Mouse (Mus musculus) embryonic facial prominence, embryonic 14.5 days (tissue): ENCODE data around the gene Syde1. TPM values are rescaled to one million over a fixed set of nuclear protein-coding genes. Genes with fewer than 3 reads are reported as not detected.

Source experiments
- ATAC-seq: fragments of 200-750 bp; cut with Nextera tagmentation; 2 replicates; pipeline ENCODE4 v1.8.0; 2017; ENCODE audit warnings: low read depth, moderate number of reproducible peaks, moderate TSS enrichment
- DNase-seq: peaks from one replicate; pipeline ENCODE4 v3.0.0-alpha.2; 2015; ENCODE audit warnings: low spot score
- H3K27ac ChIP-seq: fragments of 300-500 bp; sonication (generic); replicated peaks from 2 replicates; pipeline ENCODE4 v1.5.1; 2014; ENCODE audit warnings: low read depth, mild to moderate bottlenecking, low read length, moderate library complexity
- H3K27me3 ChIP-seq: fragments of 300-500 bp; sonication (generic); replicated peaks from 2 replicates; pipeline ENCODE4 v1.6.1; 2014; ENCODE audit warnings: low read length; ENCODE audit not compliant: control insufficient read depth, insufficient read depth
- H3K36me3 ChIP-seq: fragments of 300-500 bp; sonication (generic); 2 replicates; pipeline ENCODE4 v1.6.1; 2014; ENCODE audit warnings: low read length, mixed read lengths; ENCODE audit not compliant: control insufficient read depth, insufficient read depth
- H3K4me1 ChIP-seq: fragments of 300-500 bp; sonication (generic); 2 replicates; pipeline ENCODE4 v1.6.1; 2014; ENCODE audit warnings: antibody characterized with exemption, low read length; ENCODE audit not compliant: control insufficient read depth, insufficient read depth
- H3K4me2 ChIP-seq: fragments of 300-500 bp; sonication (generic); 2 replicates; pipeline ENCODE4 v1.6.1; 2014; ENCODE audit warnings: low read depth, mild to moderate bottlenecking, low read length, moderate library complexity, mixed read lengths
- H3K4me3 ChIP-seq: fragments of 300-500 bp; sonication (generic); 2 replicates; pipeline ENCODE4 v1.5.1; 2014; ENCODE audit warnings: low read depth, mild to moderate bottlenecking, low read length
- H3K9ac ChIP-seq: fragments of 300-500 bp; sonication (generic); 2 replicates; pipeline ENCODE4 v1.6.1; 2014; ENCODE audit warnings: low read depth, mild to moderate bottlenecking, low read length, moderate library complexity, mixed read lengths
- H3K9me3 ChIP-seq: fragments of 300-500 bp; sonication (generic); 2 replicates; pipeline ENCODE4 v1.6.1; 2016; ENCODE audit warnings: low read length; ENCODE audit not compliant: control insufficient read depth
- WGBS: fragments of 180-500 bp; shearing (Covaris S2); extraction: QIAGEN DNeasy Blood & Tissue Kit; methylation state at CpG from one replicate; pipeline ENCODE4 v1.1.7; 2014; 5-methylcytosine and 5-hydroxymethylcytosine counted together
- polyA plus RNA-seq: library from polyadenylated mRNA; unstranded; fragments of >200 nt; fragmentation: Nextera tagmentation; extraction: Ambion mirVana; gene quantifications from 2 replicates; pipeline ENCODE4 v1.2.1, GENCODE M21; 2014

Syde1 gene
- polyA plus RNA-seq, 1 experiment from 2014 or later: 19.6 TPM

DNA sequence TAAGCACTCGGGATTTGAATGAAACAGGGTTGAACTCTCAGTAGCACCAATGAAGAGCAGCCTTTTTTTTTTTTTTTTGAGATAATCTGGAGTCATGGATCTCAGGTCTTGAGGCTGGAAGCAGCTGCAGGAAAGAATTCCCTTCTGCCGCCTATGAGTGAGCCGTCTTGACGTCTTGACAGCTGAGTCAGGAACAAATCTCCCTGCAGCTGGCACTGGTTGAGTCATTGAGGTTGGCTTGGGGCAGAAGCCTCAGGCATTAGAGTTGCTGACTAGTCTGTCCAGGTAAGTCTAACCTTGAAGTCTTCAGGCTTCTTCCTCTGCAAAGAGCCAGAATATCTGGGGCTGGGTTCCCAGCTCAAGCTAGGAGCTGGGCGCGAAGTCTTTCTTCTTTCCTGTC lies 2.4 kb upstream of the Syde1 start:
- Histone ChIP-seq H3K9me3 (no peaks in the 10 kb centered on the region), H3K36me3 (peaks cover 8% of the 10 kb centered on the region), H3K4me2 (no peak overlapping the region), H3K27me3 (no peaks in the 10 kb centered on the region), H3K4me1 (0 out of 2 replicates have a peak, but pooled peaks cover 6% of the 10 kb centered on the region), H3K27ac (no peak overlapping the region), H3K4me3 (no peak overlapping the region), H3K9ac (no peak overlapping the region)
- ATAC-seq: no peak
- DNase-seq: no peak
- WGBS: 60% methylated on average over 6 of the region's 6 CpGs

DNA sequence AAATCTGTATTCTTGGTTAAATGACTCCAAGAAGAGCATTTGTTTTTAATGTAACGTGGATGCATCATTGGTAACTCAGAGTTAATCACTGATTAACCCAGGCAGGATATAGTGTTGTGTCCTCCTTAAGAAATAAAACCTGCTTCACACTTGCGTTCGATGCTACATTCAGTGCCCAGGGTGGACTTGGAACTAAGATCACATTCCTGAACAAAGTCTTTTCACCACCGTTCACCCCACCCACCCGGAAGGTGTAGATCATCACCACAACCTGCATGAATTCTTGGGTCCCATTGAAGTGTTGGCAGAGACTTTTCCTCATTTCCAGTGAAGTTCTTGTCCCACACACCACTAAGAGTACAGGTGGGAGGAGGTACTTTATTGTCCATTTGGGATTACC lies 2.0 kb upstream of the Syde1 start:
- no peak overlapping the region for H3K4me3 ChIP-seq
- H3K27me3 ChIP-seq: no peaks in the 10 kb centered on the region
- 0 out of 2 replicates have a peak, but pooled peaks cover 6% of the 10 kb centered on the region for H3K4me1 ChIP-seq
- WGBS: 84% methylated on average over 5 of the region's 5 CpGs
- DNase-seq (no peak), ATAC-seq (no peak)
- peaks cover 12% of the 10 kb centered on the region for H3K36me3 ChIP-seq
- H3K9ac ChIP-seq: no peak overlapping the region
- no peak overlapping the region for H3K4me2 ChIP-seq
- H3K9me3 ChIP-seq: no peaks in the 10 kb centered on the region
- no peak overlapping the region for H3K27ac ChIP-seq

DNA sequence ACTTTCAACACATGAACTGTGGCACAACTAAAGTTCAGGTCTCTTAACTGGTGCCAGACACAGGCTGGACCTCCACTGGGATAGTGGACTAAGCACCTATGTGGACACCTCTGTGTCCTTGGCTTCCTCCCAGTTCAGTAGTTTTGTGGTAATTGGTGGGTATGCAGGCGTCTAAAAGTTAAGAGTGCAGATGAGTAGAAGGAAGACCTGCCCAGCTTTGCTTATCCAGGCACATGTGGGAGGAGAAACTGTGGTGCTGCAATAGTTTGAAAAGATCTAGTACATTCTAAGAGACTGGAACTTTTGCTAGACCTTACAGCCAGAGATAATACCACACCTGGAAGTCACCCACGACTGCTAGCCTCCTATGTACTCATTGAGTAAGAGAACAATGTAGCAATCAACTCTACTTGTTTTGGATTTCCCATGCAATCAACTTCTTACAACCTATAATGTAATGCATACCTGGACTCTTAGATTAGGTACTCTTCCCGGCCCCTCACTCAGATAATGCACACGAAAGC lies 1.2 kb upstream of the Syde1 start:
- Histone ChIP-seq H3K4me2 (no peak overlapping the region), H3K36me3 (peaks cover 19% of the 10 kb centered on the region), H3K27ac (no peak overlapping the region), H3K9ac (no peak overlapping the region), H3K4me3 (no peak overlapping the region), H3K9me3 (no peaks in the 10 kb centered on the region), H3K27me3 (no peaks in the 10 kb centered on the region), H3K4me1 (0 out of 2 replicates have a peak, but pooled peaks cover 6% of the 10 kb centered on the region)
- no peak for ATAC-seq
- WGBS: 80% methylated on average over 4 of the region's 4 CpGs
- no peak for DNase-seq

DNA sequence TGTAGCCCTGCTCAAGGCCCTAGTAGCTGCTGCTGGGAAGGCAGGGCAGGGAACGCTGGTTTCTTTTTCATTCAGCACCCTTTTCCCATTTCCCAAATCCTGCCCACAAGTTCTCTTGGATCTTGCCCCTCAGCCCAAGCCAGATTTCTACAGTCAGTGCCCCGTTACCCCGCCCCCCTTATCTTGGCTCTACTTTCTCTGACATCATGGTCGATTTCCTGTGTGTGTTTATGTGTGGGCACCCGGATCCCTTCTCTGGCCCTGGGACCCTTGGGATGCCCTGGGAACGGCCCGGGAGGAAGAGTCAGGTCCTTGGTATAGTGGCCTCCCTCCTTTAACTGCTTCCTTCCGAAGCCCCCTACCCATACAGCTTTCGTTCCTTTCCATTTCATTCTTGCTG lies 1.0 kb downstream of the Syde1 start:
- Histone ChIP-seq H3K4me3 (peak overlapping the region; percentile 69), H3K9ac (peak overlapping the region; percentile 87), H3K36me3 (peaks cover 39% of the 10 kb centered on the region), H3K27ac (peak overlapping the region; percentile 89), H3K27me3 (no peaks in the 10 kb centered on the region), H3K9me3 (no peaks in the 10 kb centered on the region), H3K4me2 (peak overlapping the region; percentile 74), H3K4me1 (0 out of 2 replicates have a peak, but pooled peaks cover 6% of the 10 kb centered on the region)
- peak; percentile 38 for DNase-seq
- 21% methylated on average over 9 of the region's 9 CpGs for WGBS
- ATAC-seq: no peak

DNA sequence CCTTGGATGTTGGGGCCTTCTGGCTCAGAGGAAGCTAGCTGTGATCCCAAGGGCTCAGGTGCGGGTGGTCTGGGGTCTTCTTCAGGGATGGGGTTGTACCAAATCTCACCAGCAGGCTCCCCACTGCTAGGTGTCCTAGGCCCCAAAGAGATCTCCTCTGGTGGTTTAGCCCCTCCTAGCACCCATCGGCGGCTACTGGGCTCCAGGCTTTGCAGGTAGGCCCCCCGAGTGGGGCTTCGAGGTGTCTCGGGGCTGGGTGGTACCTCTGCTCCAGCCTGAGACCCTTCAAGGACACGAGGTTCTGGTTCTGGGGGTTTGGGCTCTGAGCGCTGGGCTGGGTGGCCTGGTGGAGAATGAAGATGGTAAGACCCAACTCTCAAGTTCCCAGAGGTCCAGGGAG lies 1.9 kb downstream of the Syde1 start:
- H3K9me3 ChIP-seq: no peaks in the 10 kb centered on the region
- peaks cover 47% of the 10 kb centered on the region for H3K36me3 ChIP-seq
- no peak for ATAC-seq
- no peak for DNase-seq
- peak overlapping the region; percentile 74 for H3K4me2 ChIP-seq
- 0 out of 2 replicates have a peak overlapping the region, but pooled peaks have one; percentile 89 for H3K27ac ChIP-seq
- peak overlapping the region; percentile 69 for H3K4me3 ChIP-seq
- 0 out of 2 replicates have a peak, but pooled peaks cover 6% of the 10 kb centered on the region for H3K4me1 ChIP-seq
- peak overlapping the region; percentile 87 for H3K9ac ChIP-seq
- 87% methylated on average over 8 of the region's 8 CpGs for WGBS
- no peaks in the 10 kb centered on the region for H3K27me3 ChIP-seq

DNA sequence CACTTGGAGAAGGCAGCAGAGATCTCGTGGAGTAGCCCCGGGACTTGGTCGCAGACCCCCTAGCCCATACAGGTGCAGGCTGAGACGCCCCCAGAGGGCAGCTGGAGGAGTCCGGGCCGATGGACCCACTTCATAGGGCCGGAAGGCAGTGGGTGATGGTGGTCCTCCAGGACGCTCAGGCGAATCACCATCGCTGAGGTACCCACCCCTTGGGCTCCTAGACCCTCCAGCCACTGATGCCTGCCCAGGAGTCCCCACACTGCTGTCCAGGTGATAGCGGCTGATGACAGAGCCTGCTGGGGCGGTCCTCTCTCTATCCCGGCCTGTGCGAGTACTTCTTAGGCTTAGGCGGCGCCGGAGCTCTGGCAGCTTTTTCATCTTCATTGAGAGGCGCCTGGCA lies 2.5 kb downstream of the Syde1 start:
- Histone ChIP-seq H3K4me2 (no peak overlapping the region), H3K27me3 (no peaks in the 10 kb centered on the region), H3K4me3 (no peak overlapping the region), H3K9ac (no peak overlapping the region), H3K4me1 (0 out of 2 replicates have a peak, but pooled peaks cover 6% of the 10 kb centered on the region), H3K36me3 (peaks cover 53% of the 10 kb centered on the region), H3K27ac (no peak overlapping the region), H3K9me3 (no peaks in the 10 kb centered on the region)
- WGBS: 95% methylated on average over 13 of the region's 18 CpGs
- ATAC-seq: no peak
- no peak for DNase-seq

DNA sequence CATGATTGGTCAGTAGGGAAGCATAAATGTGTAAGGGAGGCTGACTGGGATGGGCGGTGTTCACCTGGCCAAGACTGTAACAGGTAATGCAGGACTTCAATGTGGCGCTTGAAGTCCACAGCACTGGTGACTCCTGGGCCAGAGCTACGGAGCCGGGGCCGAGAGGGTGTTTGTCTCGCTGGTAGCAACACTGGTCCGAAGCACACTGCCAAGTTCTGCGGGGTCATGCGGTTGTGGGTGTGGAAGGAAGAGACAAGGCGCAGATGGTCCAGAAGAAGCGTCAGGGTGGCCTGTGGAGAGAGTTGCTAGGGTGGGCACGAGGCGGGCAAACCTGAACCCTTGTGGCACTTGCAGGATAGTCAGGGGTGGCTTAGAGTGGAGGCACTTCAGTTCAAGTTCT lies 5.7 kb downstream of the Syde1 start:
- no peaks in the 10 kb centered on the region for H3K27me3 ChIP-seq
- H3K27ac ChIP-seq: no peak overlapping the region
- no peak for DNase-seq
- ATAC-seq: no peak
- no peak overlapping the region for H3K4me2 ChIP-seq
- H3K9me3 ChIP-seq: no peaks in the 10 kb centered on the region
- 93% methylated on average over 13 of the region's 13 CpGs for whole genome bisulfite sequencing
- peaks cover 81% of the 10 kb centered on the region for H3K36me3 ChIP-seq
- H3K4me1 ChIP-seq: 0 out of 2 replicates have a peak, but pooled peaks cover 6% of the 10 kb centered on the region
- H3K4me3 ChIP-seq: no peak overlapping the region
- H3K9ac ChIP-seq: no peak overlapping the region

DNA sequence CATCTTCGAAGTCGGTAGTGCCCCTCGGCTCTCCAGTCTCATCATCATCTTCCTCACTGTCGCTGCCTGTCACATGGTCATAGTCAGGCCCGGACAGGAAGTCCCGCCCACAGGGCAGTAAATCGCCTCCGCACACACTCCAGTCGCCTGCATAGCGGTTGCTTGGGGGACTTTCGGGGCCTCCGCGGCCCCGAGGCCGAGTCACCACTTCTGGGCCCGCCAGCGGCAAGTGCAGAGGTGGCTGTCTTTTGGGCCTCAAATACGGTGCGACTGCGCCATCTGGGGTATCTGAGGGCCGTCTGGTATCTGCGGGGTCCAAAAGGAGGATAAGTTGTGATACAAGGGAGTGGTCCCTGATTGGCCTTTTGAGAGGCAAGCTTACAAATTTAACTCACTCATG lies 6.2 kb downstream of the Syde1 start:
- 81% methylated on average over 22 of the region's 22 CpGs for WGBS

DNA sequence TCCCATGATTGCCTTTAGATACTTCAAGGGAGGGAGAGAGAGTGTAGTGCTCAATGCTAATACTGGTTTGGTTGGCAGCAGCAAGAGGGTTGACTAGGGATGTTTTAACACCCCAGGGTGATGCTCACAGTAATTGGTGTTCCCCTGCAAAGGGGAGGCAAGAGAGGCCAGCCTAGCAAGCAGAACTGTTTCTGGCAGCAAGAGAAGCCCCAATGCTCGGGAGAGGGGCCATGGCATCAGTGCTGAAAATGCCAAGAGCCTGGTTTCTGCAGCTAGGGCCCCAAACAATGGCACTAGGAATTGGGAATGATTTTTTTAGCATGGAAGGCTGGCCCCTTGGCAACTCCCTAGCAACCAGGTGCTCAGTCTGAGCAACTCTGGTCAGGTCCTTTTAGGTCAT lies 6.8 kb downstream of the Syde1 start:
- H3K9me3 ChIP-seq: no peaks in the 10 kb centered on the region
- DNase-seq (no peak), ATAC-seq (no peak)
- no peak overlapping the region for H3K9ac ChIP-seq
- peaks cover 91% of the 10 kb centered on the region for H3K36me3 ChIP-seq
- WGBS: 100% methylated on average over 1 of the region's 1 CpGs
- H3K27me3 ChIP-seq: no peaks in the 10 kb centered on the region
- no peak overlapping the region for H3K27ac ChIP-seq
- H3K4me3 ChIP-seq: no peak overlapping the region
- H3K4me1 ChIP-seq: no peaks in the 10 kb centered on the region
- H3K4me2 ChIP-seq: no peak overlapping the region

More for the DNA sequence above, 6.2 kb downstream of the Syde1 start:
- no peak for DNase-seq
- 0 out of 2 replicates have a peak, but pooled peaks cover 6% of the 10 kb centered on the region for H3K4me1 ChIP-seq
- no peaks in the 10 kb centered on the region for H3K27me3 ChIP-seq
- no peak overlapping the region for H3K4me2 ChIP-seq
- H3K27ac ChIP-seq: no peak overlapping the region
- no peaks in the 10 kb centered on the region for H3K9me3 ChIP-seq
- peaks cover 85% of the 10 kb centered on the region for H3K36me3 ChIP-seq
- H3K9ac ChIP-seq: no peak overlapping the region
- no peak for ATAC-seq
- no peak overlapping the region for H3K4me3 ChIP-seq
